In genomic region chr14:55629312-55629711, GRCm38 (mm10) we compare ENCODE assay signal across 8 mouse cellular contexts. TPM values are rescaled to one million over a fixed set of nuclear protein-coding genes. Genes with fewer than 3 reads are reported as not detected.
A peak's percentile ranks its signal among the peaks of the same experiment; 100 is the strongest.
DNase-seq lines count a peak whose midpoint lies in the region.

No protein-coding gene starts in this region.

- peak; percentile 56 for DNase-seq in adrenal gland, adult 2 months
- DNase-seq in adrenal gland, postnatal 4 days (ENCODE audit: low spot score in 2 of 2), result no peak
- peak; percentile 35 to 36 for DNase-seq in left cerebral cortex, adult 18-20 months (ENCODE audit: low spot score in 2 of 2)
- DNase-seq in left cerebral cortex, postnatal 10 days (ENCODE audit: extremely low spot score in 1 of 2, low spot score in 2 of 2), result no peak
- DNase-seq in adrenal gland, postnatal 10 days, result peak; percentile 74
- peak; percentile 59 to 72 for DNase-seq in heart, postnatal 14 days
- peak; percentile 51 for DNase-seq in lung, postnatal 25 days (ENCODE audit: low spot score)
- peak; percentile 80 for DNase-seq in thymus, postnatal 0 days (ENCODE audit: low spot score)

- intact Hi-C loops in left cerebral cortex, postnatal 10 days (cut with DNase I), result no loop called here
- intact Hi-C loops in heart, postnatal 14 days (cut with DNase I), result no loop called here

RNA-seq across cellular contexts. Expression of gene Ipo4, which starts 6.4 kb away (rescaled TPM):
- total RNA-seq in adrenal gland, adult 2 months (2021), result 100 to 1,000 TPM; 126 to 136 TPM
- polyA plus RNA-seq in adrenal gland, adult 2 months (2012; rRNA removed), result 86.6 and 132 TPM in 2 replicates
- total RNA-seq in adrenal gland, postnatal 4 days (2021), result 100 to 1,000 TPM in 1 of 2 experiments, 10 to 100 TPM in 1; 96.8 to 108 TPM
- total RNA-seq in left cerebral cortex, adult 18-20 months (2021), result 100 to 1,000 TPM; 106 to 116 TPM
- total RNA-seq in left cerebral cortex, postnatal 10 days (2021), result 100 to 1,000 TPM; 141 to 164 TPM
- total RNA-seq in adrenal gland, postnatal 10 days (2021), result 10 to 100 TPM; 72.1 to 82.4 TPM
- total RNA-seq in heart, postnatal 14 days (2021), result 10 to 100 TPM; 41.4 to 49.9 TPM
- 32.8 and 39.6 TPM in 2 replicates for polyA plus RNA-seq in thymus, postnatal 0 days (2015; fragmentation: Nextera tagmentation; extraction: Ambion mirVana)

RNA-seq across cellular contexts. Expression of gene Gm49378, which starts 8.4 kb away (rescaled TPM):
- 1 to 10 TPM in 1 of 2 experiments, not detected in 1; 3.9 TPM for total RNA-seq in adrenal gland, adult 2 months (2021)
- 30.0 and 40.2 TPM in 2 replicates for polyA plus RNA-seq in adrenal gland, adult 2 months (2012; rRNA removed)
- 1 to 10 TPM; 3.8 to 4.5 TPM for total RNA-seq in adrenal gland, postnatal 4 days (2021)
- 1 to 10 TPM; 3.6 to 4.3 TPM for total RNA-seq in left cerebral cortex, adult 18-20 months (2021)
- total RNA-seq in left cerebral cortex, postnatal 10 days (2021), result 1 to 10 TPM; 3.2 to 5.5 TPM
- 1 to 10 TPM; 1.1 to 3.8 TPM for total RNA-seq in adrenal gland, postnatal 10 days (2021)
- 1 to 10 TPM; 2.2 to 2.9 TPM for total RNA-seq in heart, postnatal 14 days (2021)
- polyA plus RNA-seq in thymus, postnatal 0 days (2015; fragmentation: Nextera tagmentation; extraction: Ambion mirVana), result 0.71 and 1.7 TPM in 2 replicates

RNA-seq across cellular contexts. Expression of gene Rec8, which starts 11.5 kb away (rescaled TPM):
- total RNA-seq in adrenal gland, adult 2 months (2021), result 10 to 100 TPM in 1 of 2 experiments, 1 to 10 TPM in 1; 7.5 to 10.4 TPM
- 15.9 and 18.4 TPM in 2 replicates for polyA plus RNA-seq in adrenal gland, adult 2 months (2012; rRNA removed)
- total RNA-seq in adrenal gland, postnatal 4 days (2021), result 1 to 10 TPM; 8.0 to 8.6 TPM
- 1 to 10 TPM; 1.7 to 2.7 TPM for total RNA-seq in left cerebral cortex, adult 18-20 months (2021)
- total RNA-seq in left cerebral cortex, postnatal 10 days (2021), result 1 to 10 TPM; 2.9 to 3.2 TPM
- 1 to 10 TPM; 2.0 to 2.9 TPM for total RNA-seq in adrenal gland, postnatal 10 days (2021)
- total RNA-seq in heart, postnatal 14 days (2021), result 1 to 10 TPM in 1 of 2 experiments, under 1 TPM in 1; 0.72 to 1.2 TPM
- polyA plus RNA-seq in thymus, postnatal 0 days (2015; fragmentation: Nextera tagmentation; extraction: Ambion mirVana), result 0.57 and 0.98 TPM in 2 replicates

RNA-seq across cellular contexts. Expression of gene Tm9sf1, which starts 14.3 kb away (rescaled TPM):
- total RNA-seq in adrenal gland, adult 2 months (2021), result 10 to 100 TPM; 76.7 to 86.1 TPM
- polyA plus RNA-seq in adrenal gland, adult 2 months (2012; rRNA removed), result 128 and 151 TPM in 2 replicates
- 100 to 1,000 TPM in 1 of 2 experiments, 10 to 100 TPM in 1; 98.6 to 102 TPM for total RNA-seq in adrenal gland, postnatal 4 days (2021)
- total RNA-seq in left cerebral cortex, adult 18-20 months (2021), result 10 to 100 TPM; 37.0 to 39.8 TPM
- 10 to 100 TPM; 43.1 to 45.0 TPM for total RNA-seq in left cerebral cortex, postnatal 10 days (2021)
- total RNA-seq in adrenal gland, postnatal 10 days (2021), result 10 to 100 TPM; 69.7 to 75.9 TPM
- 10 to 100 TPM; 45.3 to 45.4 TPM for total RNA-seq in heart, postnatal 14 days (2021)
- polyA plus RNA-seq in thymus, postnatal 0 days (2015; fragmentation: Nextera tagmentation; extraction: Ambion mirVana), result 71.6 and 76.7 TPM in 2 replicates

RNA-seq across cellular contexts. Expression of gene Tssk4, which starts 20.7 kb away (rescaled TPM):
- 1 to 10 TPM; 1.2 to 1.5 TPM for total RNA-seq in adrenal gland, adult 2 months (2021)
- 0.52 and 0.59 TPM in 2 replicates for polyA plus RNA-seq in adrenal gland, adult 2 months (2012; rRNA removed)
- total RNA-seq in adrenal gland, postnatal 4 days (2021), result 1 to 10 TPM; 1.7 to 2.8 TPM
- total RNA-seq in left cerebral cortex, adult 18-20 months (2021), result 1 to 10 TPM in 1 of 2 experiments, under 1 TPM in 1; 0.94 to 1.1 TPM
- under 1 TPM; 0.75 to 0.85 TPM for total RNA-seq in left cerebral cortex, postnatal 10 days (2021)
- total RNA-seq in adrenal gland, postnatal 10 days (2021), result 1 to 10 TPM in 1 of 2 experiments, under 1 TPM in 1; 0.93 to 3.0 TPM
- under 1 TPM; 0.53 to 0.76 TPM for total RNA-seq in heart, postnatal 14 days (2021)
- 0.62 and 0.81 TPM in 2 replicates for polyA plus RNA-seq in thymus, postnatal 0 days (2015; fragmentation: Nextera tagmentation; extraction: Ambion mirVana)

Comparison
In these comparisons a context has a peak if more than half of its experiments do, and no peak if none do; other contexts are left out.
1. DNase-seq: peak in adrenal gland, adult 2 months (single experiment), left cerebral cortex, adult 18-20 months (2 of 2), adrenal gland, postnatal 10 days (single experiment), heart, postnatal 14 days (2 of 2), lung, postnatal 25 days (single experiment) and thymus, postnatal 0 days (single experiment); none in adrenal gland, postnatal 4 days (0 of 2) and left cerebral cortex, postnatal 10 days (0 of 2).